Mouse (Mus musculus) embryo, embryonic 10.5 days (tissue): ENCODE results near the gene Gm17359.

Experiments used
- DNase-seq: peaks from one replicate; pipeline ENCODE4 v3.0.0-alpha.2; 2015; ENCODE audit warnings: low spot score

Gm17359 gene

DNA sequence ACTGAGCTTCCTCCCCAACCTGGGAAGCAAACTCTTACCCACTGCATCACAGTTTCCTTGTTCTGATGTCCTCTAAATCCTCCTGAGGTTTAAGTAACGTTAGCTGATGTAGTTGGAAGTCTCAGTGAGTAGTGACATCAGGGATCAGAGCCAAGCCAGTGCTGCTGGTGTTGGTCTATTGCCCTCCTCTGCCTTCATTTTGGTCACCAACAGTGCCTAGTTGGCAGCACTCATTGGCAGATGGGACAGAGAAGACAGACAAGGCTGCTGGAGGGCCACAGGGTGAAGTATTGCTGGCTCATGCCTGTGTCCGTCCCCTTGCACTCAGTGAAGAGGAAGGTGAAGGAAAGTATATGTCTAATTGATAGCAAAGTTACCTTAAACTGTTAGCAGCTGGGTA, 139.5 kb downstream of the Gm17359 start:
- DNase-seq: no peak

GRCm38 (mm10) chr3:79478400-79478799, 141.9 kb downstream of the Gm17359 start:
- DNase-seq: no peak

GRCm38 (mm10) chr3:79478880-79479279, 142.4 kb downstream of the Gm17359 start:
- no peak for DNase-seq

- DNase-seq: no peak
Observed at GRCm38 (mm10) chr3:79484286-79485063, 148.0 kb downstream of the Gm17359 start.

DNA sequence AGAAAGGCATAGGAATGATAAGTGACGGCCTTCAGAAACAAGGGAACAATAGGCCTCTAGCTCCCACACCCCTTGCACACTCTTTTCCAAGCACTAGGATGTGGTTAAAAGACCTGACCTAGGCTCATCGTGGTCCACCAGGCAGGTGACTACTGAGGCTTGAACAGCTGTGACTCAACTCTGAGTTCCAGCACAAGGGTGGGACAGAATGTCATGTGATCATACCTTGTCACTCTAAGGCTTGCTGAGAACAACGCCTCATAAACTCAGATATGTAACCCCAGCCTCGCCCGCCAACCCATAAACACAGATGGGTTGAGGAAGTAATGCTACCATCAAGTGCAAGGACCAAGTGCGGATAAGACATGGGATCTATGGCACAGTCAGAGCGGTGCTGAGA, 151.6 kb downstream of the Gm17359 start:
- no peak for DNase-seq

DNA sequence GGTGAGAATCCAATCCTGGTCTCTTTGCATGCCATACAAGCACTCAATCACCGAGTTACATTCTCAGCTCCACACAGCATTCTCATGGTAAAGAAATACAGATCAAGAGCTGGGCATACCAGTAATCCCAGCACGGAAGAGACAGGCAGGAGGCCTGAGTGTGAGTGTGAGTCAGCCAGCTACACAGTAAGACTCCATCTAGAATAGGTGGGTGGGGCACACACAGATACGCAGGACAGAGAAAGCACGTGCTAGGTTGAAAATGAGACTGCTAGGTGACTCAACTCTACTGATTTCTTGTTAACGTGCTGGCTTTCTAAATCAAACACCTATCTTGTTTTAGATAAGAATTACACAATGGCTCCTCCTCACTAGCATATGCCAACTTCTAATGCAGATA, 153.6 kb downstream of the Gm17359 start:
- no peak for DNase-seq

- DNase-seq: no peak
Observed at GRCm38 (mm10) chr3:79491614-79492013, 155.2 kb downstream of the Gm17359 start.

DNA sequence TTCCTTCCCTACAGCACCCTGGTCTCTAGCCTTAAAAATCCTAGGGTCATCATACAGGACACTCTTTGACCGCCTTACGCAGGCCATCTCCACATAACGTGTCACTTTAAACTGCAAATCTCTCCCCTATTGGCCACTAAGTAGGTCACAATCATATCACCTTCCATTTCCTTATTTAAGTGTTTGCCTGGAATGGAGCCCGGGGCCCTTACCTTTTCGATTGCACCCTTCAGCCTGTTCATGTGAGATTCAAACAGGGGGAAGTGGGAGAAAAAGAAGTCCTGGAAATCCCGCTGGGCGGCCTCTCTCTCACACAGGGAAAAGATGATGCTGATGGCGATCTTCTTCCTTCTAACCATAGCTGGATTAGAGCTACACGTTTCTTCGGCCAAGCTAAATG, 156.6 kb downstream of the Gm17359 start:
- DNase-seq: no peak

DNA sequence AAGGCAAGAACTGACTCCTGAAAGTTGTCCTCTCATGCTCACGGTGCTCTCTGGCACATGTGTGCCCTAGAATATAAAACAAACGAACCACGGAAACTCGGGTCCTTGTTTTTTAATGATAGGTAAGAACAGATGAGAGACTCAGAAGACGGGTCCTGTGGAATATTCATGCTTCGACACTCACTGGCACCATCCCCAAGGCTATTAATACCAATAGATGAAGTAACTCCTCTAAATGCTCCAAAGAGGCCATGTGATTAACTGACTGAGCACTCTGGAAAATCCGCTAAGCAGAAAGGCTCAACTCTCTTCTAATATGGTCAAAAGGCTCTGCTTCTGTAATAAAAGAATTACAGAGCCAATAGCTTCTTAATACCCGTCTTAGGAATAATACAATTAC, 157.6 kb downstream of the Gm17359 start:
- DNase-seq: no peak

DNA sequence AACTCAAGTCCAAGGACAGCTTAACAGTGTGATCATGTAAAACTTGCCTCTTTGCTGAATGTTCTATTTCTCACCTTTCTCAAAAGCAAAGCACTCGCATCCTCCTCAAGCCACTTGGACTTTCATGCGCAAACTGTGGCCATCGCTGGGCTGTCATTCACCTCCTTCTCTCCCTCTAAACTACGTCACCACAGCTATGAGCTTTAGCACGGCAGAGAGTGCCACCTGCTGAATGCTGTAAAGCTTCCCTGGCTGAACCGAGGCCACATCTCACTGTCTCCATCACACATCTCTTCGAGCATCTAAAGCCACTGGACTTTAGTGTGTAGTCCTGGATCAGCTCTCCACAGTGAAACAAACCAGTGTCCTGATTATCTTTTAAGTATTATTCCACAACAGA, 158.7 kb downstream of the Gm17359 start:
- no peak for DNase-seq

DNA sequence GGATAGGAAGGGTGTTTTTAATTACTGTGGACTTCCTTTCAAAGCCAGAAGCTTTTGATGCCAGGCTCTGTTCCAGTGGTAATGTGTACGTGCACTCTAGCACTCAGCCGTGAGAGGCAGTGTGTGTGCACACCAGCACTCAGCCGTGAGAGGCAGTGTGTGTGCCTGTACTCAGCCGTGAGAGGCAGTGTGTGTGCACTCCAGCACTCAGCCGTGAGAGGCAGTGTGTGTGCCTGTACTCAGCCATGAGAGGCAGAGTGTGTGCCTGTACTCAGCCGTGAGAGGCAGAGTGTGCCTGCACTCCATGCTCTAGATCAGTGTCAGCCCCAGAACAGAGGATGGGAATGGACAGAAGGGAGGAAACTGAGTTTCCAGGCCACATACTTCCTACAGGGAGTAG, 160.2 kb downstream of the Gm17359 start:
- DNase-seq: no peak

DNA sequence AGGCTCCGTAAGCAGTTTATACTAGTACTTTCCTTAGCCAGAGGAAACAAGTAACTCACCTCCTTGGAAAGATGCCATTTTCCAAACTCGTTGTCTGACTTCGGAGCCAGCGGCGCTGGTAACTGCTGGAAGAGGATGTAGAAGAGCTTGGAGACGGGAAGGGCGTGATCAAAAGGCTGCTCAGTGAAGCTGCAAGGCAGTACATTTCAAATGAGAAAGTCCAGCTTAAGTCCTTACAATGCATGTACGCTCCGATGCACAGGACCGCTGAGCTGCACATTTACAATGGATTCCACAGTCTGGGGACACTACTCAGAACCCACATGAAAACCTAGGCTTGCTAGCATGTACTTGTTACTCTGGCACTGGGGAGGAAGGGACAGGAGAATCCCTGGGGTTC, 163.8 kb downstream of the Gm17359 start:
- peak; percentile 50 for DNase-seq

DNA sequence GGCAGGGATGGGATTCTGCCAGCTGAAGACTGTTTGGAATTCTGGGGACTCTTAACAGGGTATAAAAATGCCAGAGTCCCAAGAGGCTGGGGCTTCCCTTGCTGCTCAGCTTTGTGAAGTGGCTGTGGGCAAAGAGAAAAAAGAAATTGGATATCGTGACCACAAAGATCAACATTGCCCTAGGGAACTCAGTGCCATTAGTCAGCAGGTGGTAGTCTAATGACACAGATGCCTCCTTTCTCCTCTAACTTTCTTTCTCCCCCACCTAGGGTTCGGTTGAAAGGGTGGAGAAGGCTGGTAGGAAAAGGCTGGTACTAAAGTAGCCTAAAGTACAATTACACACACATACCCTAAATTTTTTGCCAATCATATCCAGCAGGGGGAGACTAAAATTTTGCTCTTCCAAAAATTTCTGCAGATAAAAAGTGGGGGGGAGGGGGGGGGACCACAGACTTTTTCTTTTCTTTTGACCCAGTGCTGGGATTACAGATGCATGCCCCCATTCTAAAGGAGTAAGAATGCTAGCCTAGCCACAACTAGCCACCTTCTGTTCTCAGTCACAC, 164.8 kb downstream of the Gm17359 start:
- no peak for DNase-seq
